ENCODE assay signal across 12 mouse cellular contexts in genomic region chr5:136019907-136020306, GRCm38 (mm10). TPM values are rescaled to one million over a fixed set of nuclear protein-coding genes. Genes with fewer than 3 reads are reported as not detected.
DNase-seq lines count a peak whose midpoint lies in the region; ATAC-seq and TF ChIP-seq lines count a peak whose summit lies in the region.
"Had no signal": no experiment of that assay in that cellular context is flagged by ENCODE, and none has a peak within 500 bp of the region (broad histone marks: within the 10 kb centered on the region; RNA-seq: fewer than 3 reads in every experiment).

No protein-coding gene starts in this region.

- in situ Hi-C loops in Patski (cut with MboI; ENCODE audit: low pct_unique_long_range_greater_than_20kb): no loop called here

- no peak overlapping the region for H3K4me3 ChIP-seq in hindbrain, embryonic 16.5 days (ENCODE audit: low read length)
- H3K4me3 ChIP-seq in hindbrain, embryonic 10.5 days: no peak overlapping the region
- H3K4me3 ChIP-seq: limb, embryonic 15.5 days had no signal

- no peak overlapping the region for H3K4me2 ChIP-seq in hindbrain, embryonic 16.5 days (ENCODE audit: low read length)
- H3K4me2 ChIP-seq: limb, embryonic 15.5 days had no signal

- H3K27ac ChIP-seq in hindbrain, embryonic 16.5 days (ENCODE audit: low read depth, low read length): no peak overlapping the region
- no peak overlapping the region for H3K27ac ChIP-seq in hindbrain, embryonic 10.5 days
- H3K27ac ChIP-seq: limb, embryonic 15.5 days had no signal

- H3K9ac ChIP-seq in hindbrain, embryonic 16.5 days (ENCODE audit: low read depth, low read length): 0 out of 2 replicates have a peak overlapping the region, but pooled peaks have one; percentile 4
- H3K9ac ChIP-seq: limb, embryonic 15.5 days had no signal

- CTCF ChIA-PET in Patski (lab: Charles Lee): interaction anchor here (0.6 to 2.5 kb wide), 7 partner anchors 10 to 117 kb away, joined by 3 to 7 read pairs (median 3); no protein-coding TSS in a partner anchor

- no peak for DNase-seq in hindbrain, embryonic 10.5 days (ENCODE audit: low spot score)
- peak; percentile 76 for DNase-seq in Patski (ENCODE audit: low read depth, low spot score)
- peak; percentile 40 for DNase-seq in lung, postnatal 36 days
- no peak for DNase-seq in cerebellum, postnatal 4 days (ENCODE audit: low spot score in 2 of 2)
- DNase-seq in cerebellum, adult 9-11 months: no peak

- no peak for ATAC-seq in hindbrain, embryonic 16.5 days
- ATAC-seq in Patski: peak; percentile 92
- peak; percentile 42; the same call in 1 of the 2 replicates for ATAC-seq in common myeloid progenitor, adult 5-6 weeks (replicated peaks; ENCODE audit: low read depth, poor library complexity, severe bottlenecking)
- ATAC-seq: inflammation-experienced regulatory T-cells, adult 6 months had no signal

- H3K9me3 ChIP-seq in hindbrain, embryonic 16.5 days (ENCODE audit: control insufficient read depth, low read length): no peaks in the 10 kb centered on the region
- H3K9me3 ChIP-seq in hindbrain, embryonic 10.5 days: no peaks in the 10 kb centered on the region
- H3K9me3 ChIP-seq: limb, embryonic 15.5 days had no signal

- WGBS in hindbrain, embryonic 16.5 days: 37% methylated on average over 1 of the region's 1 CpGs
- 31% methylated on average over 1 of the region's 1 CpGs for WGBS in hindbrain, embryonic 10.5 days

- POLR2A ChIA-PET in Patski (lab: Charles Lee): interaction anchor here (1.2 kb wide), 1 partner anchor 31 kb away, joined by 4 read pairs; no protein-coding TSS in a partner anchor

- peaks cover 7% of the 10 kb centered on the region for H3K4me1 ChIP-seq in hindbrain, embryonic 16.5 days (ENCODE audit: control insufficient read depth, insufficient read depth, low read depth, low read length)
- H3K4me1 ChIP-seq in hindbrain, embryonic 10.5 days (replicated peaks): 0 out of 2 replicates have a peak, but pooled peaks cover 2% of the 10 kb centered on the region

- H3K36me3 ChIP-seq in hindbrain, embryonic 16.5 days (ENCODE audit: control insufficient read depth, insufficient read depth, low read length): 0 out of 2 replicates have a peak, but pooled peaks cover 3% of the 10 kb centered on the region
- H3K36me3 ChIP-seq in hindbrain, embryonic 10.5 days: peaks cover 60% of the 10 kb centered on the region

- H3K27me3 ChIP-seq in hindbrain, embryonic 16.5 days (replicated peaks; ENCODE audit: control insufficient read depth, insufficient read depth, low read length): no peaks in the 10 kb centered on the region
- H3K27me3 ChIP-seq in hindbrain, embryonic 10.5 days (ENCODE audit: insufficient read depth, poor library complexity, severe bottlenecking): no peaks in the 10 kb centered on the region
- H3K27me3 ChIP-seq in Patski: no peaks in the 10 kb centered on the region
- H3K27me3 ChIP-seq: limb, embryonic 15.5 days had no signal

- TF ChIP-seq CTCF in Patski (IDR thresholded peaks at IDR 0.05): no peak

RNA-seq across cellular contexts. Expression of gene Upk3b, which starts 18.4 kb away (rescaled TPM):
- polyA plus RNA-seq in hindbrain, embryonic 16.5 days (2015; fragmentation: Nextera tagmentation; extraction: Ambion mirVana): 0.04 TPM in 1 of 2 replicates, not detected in the other
- 0.09 and 0.26 TPM in 2 replicates for polyA plus RNA-seq in hindbrain, embryonic 10.5 days (2016; fragmentation: Nextera tagmentation; extraction: Ambion mirVana)
- polyA plus RNA-seq in Patski (2021): 0.95 TPM
- not detected in 2 replicates for total RNA-seq in common myeloid progenitor, adult 5-6 weeks (2017)
- total RNA-seq: layer of hippocampus, adult 8-10 months; MEL had no signal

RNA-seq across cellular contexts. Expression of gene Dtx2, which starts 25.3 kb away (rescaled TPM):
- 22.9 and 28.6 TPM in 2 replicates for polyA plus RNA-seq in hindbrain, embryonic 16.5 days (2015; fragmentation: Nextera tagmentation; extraction: Ambion mirVana)
- 34.8 and 38.1 TPM in 2 replicates for polyA plus RNA-seq in hindbrain, embryonic 10.5 days (2016; fragmentation: Nextera tagmentation; extraction: Ambion mirVana)
- polyA plus RNA-seq in Patski (2021): 22.2 TPM
- 4.8 and 5.9 TPM in 2 replicates for total RNA-seq in common myeloid progenitor, adult 5-6 weeks (2017)

RNA-seq across cellular contexts. Expression of gene Upk3bl, which starts 34.4 kb away (rescaled TPM):
- polyA plus RNA-seq in hindbrain, embryonic 16.5 days (2015; fragmentation: Nextera tagmentation; extraction: Ambion mirVana): 0.25 TPM in 1 of 2 replicates, not detected in the other
- 1.1 and 1.8 TPM in 2 replicates for polyA plus RNA-seq in hindbrain, embryonic 10.5 days (2016; fragmentation: Nextera tagmentation; extraction: Ambion mirVana)
- 5.7 TPM for polyA plus RNA-seq in Patski (2021)
- total RNA-seq in common myeloid progenitor, adult 5-6 weeks (2017): not detected in 2 replicates
- total RNA-seq: MEL had no signal
- polyA plus RNA-seq: inflammation-experienced regulatory T-cells, adult 6 months had no signal

RNA-seq across cellular contexts. Expression of gene Zp3, which starts 40.0 kb away (rescaled TPM):
- polyA plus RNA-seq in hindbrain, embryonic 16.5 days (2015; fragmentation: Nextera tagmentation; extraction: Ambion mirVana): 0.15 TPM in 1 of 2 replicates, not detected in the other
- polyA plus RNA-seq in hindbrain, embryonic 10.5 days (2016; fragmentation: Nextera tagmentation; extraction: Ambion mirVana): not detected in 2 replicates
- polyA plus RNA-seq in Patski (2021): 0.04 TPM
- not detected in 2 replicates for total RNA-seq in common myeloid progenitor, adult 5-6 weeks (2017)
- total RNA-seq: layer of hippocampus, adult 8-10 months; MEL had no signal
- polyA plus RNA-seq: embryonic facial prominence, embryonic 11.5 days; inflammation-experienced regulatory T-cells, adult 6 months had no signal

RNA-seq across cellular contexts. Expression of gene Ssc4d, which starts 45.6 kb away (rescaled TPM):
- 2.9 and 3.4 TPM in 2 replicates for polyA plus RNA-seq in hindbrain, embryonic 16.5 days (2015; fragmentation: Nextera tagmentation; extraction: Ambion mirVana)
- 1.3 and 1.6 TPM in 2 replicates for polyA plus RNA-seq in hindbrain, embryonic 10.5 days (2016; fragmentation: Nextera tagmentation; extraction: Ambion mirVana)
- 2.4 TPM for polyA plus RNA-seq in Patski (2021)
- 1.0 and 1.3 TPM in 2 replicates for total RNA-seq in common myeloid progenitor, adult 5-6 weeks (2017)

Comparison
In these comparisons a context has a peak if more than half of its experiments do, and no peak if none do; other contexts are left out.
1. DNase-seq: peak in Patski (single experiment) and lung, postnatal 36 days (single experiment); none in hindbrain, embryonic 10.5 days (single experiment), cerebellum, postnatal 4 days (0 of 2) and cerebellum, adult 9-11 months (single experiment).